21 mouse cellular contexts compared by ENCODE assay signal in the genomic region with DNA sequence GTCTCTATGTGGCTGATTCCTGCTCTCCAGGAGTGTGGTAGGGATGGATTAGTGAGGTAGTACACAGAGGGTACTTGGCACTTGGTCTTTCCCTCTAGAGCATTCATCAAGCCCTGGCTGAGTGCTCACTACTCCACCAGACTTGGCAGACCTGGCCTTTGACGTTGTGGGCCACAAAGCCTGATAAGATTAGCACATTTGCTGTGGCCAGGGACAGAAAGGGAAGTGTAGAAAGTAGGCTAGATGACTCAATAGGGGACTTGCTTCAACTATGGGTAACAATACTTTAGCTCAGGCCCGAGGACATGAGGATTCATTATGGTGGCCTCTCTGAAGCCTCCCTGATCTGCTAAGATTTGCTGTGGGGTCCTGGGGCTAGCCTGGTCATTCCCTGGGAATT. TPM values are rescaled to one million over a fixed set of nuclear protein-coding genes. Genes with fewer than 3 reads are reported as not detected.
DNase-seq lines count a peak whose midpoint lies in the region; ATAC-seq and TF ChIP-seq lines count a peak whose summit lies in the region.
"Had no signal": no experiment of that assay in that cellular context is flagged by ENCODE, and none has a peak within 500 bp of the region (broad histone marks: within the 10 kb centered on the region; RNA-seq: fewer than 3 reads in every experiment).

No protein-coding gene starts in this region.

- ATAC-seq in granulocyte monocyte progenitor cell, adult 5-6 weeks (replicated peaks; ENCODE audit: poor library complexity, severe bottlenecking) = 0 out of 2 replicates have a peak, but pooled peaks have one; percentile 17
- ATAC-seq in megakaryocyte progenitor cell, adult 5-6 weeks (replicated peaks; ENCODE audit: poor library complexity) = peak; percentile 74
- ATAC-seq: forebrain, embryonic 13.5 days; forebrain, embryonic 15.5 days; forebrain, postnatal 0 days had no signal

- no peak for TF ChIP-seq POLR2A in thymus, adult 2 months (IDR thresholded peaks at IDR 0.05; ENCODE audit: control insufficient read depth, extremely low read depth, insufficient read depth, low read length, poor library complexity)

- no peak overlapping the region for H3K27ac ChIP-seq in thymus, adult 2 months (ENCODE audit: control insufficient read depth, insufficient read depth, low read length)
- H3K27ac ChIP-seq: embryonic facial prominence, embryonic 10.5 days; embryonic facial prominence, embryonic 12.5 days; forebrain, embryonic 13.5 days; forebrain, embryonic 15.5 days had no signal

- no peaks in the 10 kb centered on the region for H3K36me3 ChIP-seq in thymus, adult 2 months (ENCODE audit: control insufficient read depth, insufficient read depth, low read length)
- H3K36me3 ChIP-seq: embryonic facial prominence, embryonic 10.5 days; embryonic facial prominence, embryonic 12.5 days; forebrain, embryonic 15.5 days had no signal

- WGBS in thymus, adult 2 months = 56% methylated on average over 2 of the region's 2 CpGs

- TF ChIP-seq CTCF in thymus, adult 2 months (IDR thresholded peaks at IDR 0.05; ENCODE audit: borderline replicate concordance, control insufficient read depth, extremely low read depth, insufficient read depth, low read length, poor library complexity) = no peak

- H3K4me1 ChIP-seq in thymus, adult 2 months (replicated peaks; ENCODE audit: control insufficient read depth, insufficient read depth, low read length) = no peaks in the 10 kb centered on the region
- H3K4me1 ChIP-seq: embryonic facial prominence, embryonic 10.5 days; embryonic facial prominence, embryonic 12.5 days had no signal

- no peak overlapping the region for H3K4me3 ChIP-seq in thymus, adult 2 months (ENCODE audit: control insufficient read depth, insufficient read depth, low read length)
- H3K4me3 ChIP-seq: embryonic facial prominence, embryonic 10.5 days; embryonic facial prominence, embryonic 12.5 days; forebrain, embryonic 13.5 days; forebrain, embryonic 15.5 days had no signal

- DNase-seq in 416B (ENCODE audit: low read depth) (peak; percentile 73), MEL-GATA-1-ER (ENCODE audit: extremely low read depth, low read depth) (peak; percentile 68)
- DNase-seq in kidney, postnatal 14 days = no peak
- DNase-seq in gastrocnemius, adult 18-20 months (ENCODE audit: low spot score) = no peak
- no peak for DNase-seq in thymus, adult 2 months
- DNase-seq: adrenal gland, adult 2 months; adrenal gland, postnatal 10 days; adrenal gland, postnatal 25 days; cerebellum, adult 11 months; cerebellum, adult 18-20 months; cerebellum, adult 8-10 months; cerebellum, adult 9-11 months; cerebellum, postnatal 14 days; cerebellum, postnatal 36 days; forebrain, postnatal 0 days had no signal

- H3K27me3 ChIP-seq in thymus, adult 2 months (ENCODE audit: control insufficient read depth, insufficient read depth, low read length) = no peaks in the 10 kb centered on the region
- H3K27me3 ChIP-seq: embryonic facial prominence, embryonic 12.5 days; forebrain, embryonic 13.5 days; forebrain, embryonic 15.5 days had no signal

RNA-seq across cellular contexts. Expression of gene Slc2a8, which starts 35.3 kb away (rescaled TPM):
- total RNA-seq in granulocyte monocyte progenitor cell, adult 5-6 weeks (2014; fragmentation: Nextera tagmentation) = 4.0 and 4.8 TPM in 2 replicates
- total RNA-seq in granulocyte monocyte progenitor cell, adult 5-6 weeks (2017) = 3.7 and 5.8 TPM in 2 replicates
- total RNA-seq in megakaryocyte progenitor cell, adult 5-6 weeks (2015) = 2.6 and 2.9 TPM in 2 replicates
- total RNA-seq in megakaryocyte progenitor cell, adult 5-6 weeks (2017) = 2.2 and 3.5 TPM in 2 replicates
- 10 to 100 TPM; 11.4 to 13.1 TPM for total RNA-seq in gastrocnemius, adult 18-20 months (2021)
- 29.8 and 32.6 TPM in 2 replicates for polyA plus RNA-seq in thymus, adult 2 months (2012; rRNA removed)

RNA-seq across cellular contexts. Expression of gene Lrsam1, which starts 55.8 kb away (rescaled TPM):
- 9.6 and 14.7 TPM in 2 replicates for total RNA-seq in granulocyte monocyte progenitor cell, adult 5-6 weeks (2014; fragmentation: Nextera tagmentation)
- total RNA-seq in granulocyte monocyte progenitor cell, adult 5-6 weeks (2017) = 2.8 and 3.2 TPM in 2 replicates
- 2.9 and 3.0 TPM in 2 replicates for total RNA-seq in megakaryocyte progenitor cell, adult 5-6 weeks (2015)
- total RNA-seq in megakaryocyte progenitor cell, adult 5-6 weeks (2017) = 3.5 and 3.7 TPM in 2 replicates
- 10 to 100 TPM; 11.5 to 13.5 TPM for total RNA-seq in gastrocnemius, adult 18-20 months (2021)
- 13.7 and 15.3 TPM in 2 replicates for polyA plus RNA-seq in thymus, adult 2 months (2012; rRNA removed)

RNA-seq across cellular contexts. Expression of gene Rpl12, which starts 55.8 kb away (rescaled TPM):
- total RNA-seq in granulocyte monocyte progenitor cell, adult 5-6 weeks (2014; fragmentation: Nextera tagmentation) = 3,079 and 3,298 TPM in 2 replicates
- 2,139 and 2,991 TPM in 2 replicates for total RNA-seq in granulocyte monocyte progenitor cell, adult 5-6 weeks (2017)
- 2,719 and 2,750 TPM in 2 replicates for total RNA-seq in megakaryocyte progenitor cell, adult 5-6 weeks (2015)
- 2,545 and 2,724 TPM in 2 replicates for total RNA-seq in megakaryocyte progenitor cell, adult 5-6 weeks (2017)
- total RNA-seq in gastrocnemius, adult 18-20 months (2021) = 10 to 100 TPM; 78.4 to 90.0 TPM
- 495 and 552 TPM in 2 replicates for polyA plus RNA-seq in thymus, adult 2 months (2012; rRNA removed)

Comparison
In these comparisons a context has a peak if more than half of its experiments do, and no peak if none do; other contexts are left out.
1. DNase-seq: peak in 416B (single experiment) and MEL-GATA-1-ER (single experiment); none in kidney, postnatal 14 days (single experiment), gastrocnemius, adult 18-20 months (single experiment) and thymus, adult 2 months (single experiment).
2. RNA of gene Rpl12, which starts 55.8 kb away (total RNA-seq): 2,139 to 3,298 TPM in granulocyte monocyte progenitor cell, adult 5-6 weeks and 2,545 to 2,750 TPM in megakaryocyte progenitor cell, adult 5-6 weeks; 78.4 to 90.0 TPM in gastrocnemius, adult 18-20 months; every median in the first group is over 10 times any median in the second.